In genomic region chr1:126955839-126956720, GRCm38 (mm10) we compare ENCODE assay signal across 19 mouse cellular contexts.
A peak's percentile ranks its signal among the peaks of the same experiment; 100 is the strongest.
DNase-seq lines count a peak whose midpoint lies in the region; ATAC-seq and TF ChIP-seq lines count a peak whose summit lies in the region.
"Had no signal": no experiment of that assay in that cellular context is flagged by ENCODE, and none has a peak within 500 bp of the region (broad histone marks: within the 10 kb centered on the region; RNA-seq: fewer than 3 reads in every experiment).

No protein-coding gene starts in this region.

- H3K27me3 ChIP-seq in forebrain, postnatal 0 days (ENCODE audit: insufficient read depth, low read length) = no peaks in the 10 kb centered on the region
- no peaks in the 10 kb centered on the region for H3K27me3 ChIP-seq in forebrain, embryonic 10.5 days (ENCODE audit: poor library complexity, severe bottlenecking)
- H3K27me3 ChIP-seq in neural tube, embryonic 13.5 days = no peaks in the 10 kb centered on the region
- no peaks in the 10 kb centered on the region for H3K27me3 ChIP-seq in hindbrain, postnatal 0 days (ENCODE audit: insufficient read depth, low read length)
- H3K27me3 ChIP-seq: lung, embryonic 15.5 days had no signal

- DNase-seq in forebrain, postnatal 0 days = peak; percentile 44
- DNase-seq in forebrain, embryonic 10.5 days (ENCODE audit: extremely low spot score, low spot score) = no peak
- DNase-seq in neural tube, embryonic 10.5 days (ENCODE audit: extremely low spot score, low spot score) = no peak
- peak; percentile 57 for DNase-seq in hindbrain, postnatal 0 days (ENCODE audit: low spot score)
- no peak for DNase-seq in natural killer cell, adult 2 months (ENCODE audit: low spot score in 2 of 2)
- DNase-seq in heart, postnatal 25 days (ENCODE audit: low spot score) = no peak
- DNase-seq: adrenal gland, postnatal 25 days; B cell, adult 2 months; cerebellum, adult 9-10 months; heart, postnatal 14 days; kidney, adult 8-10 months; kidney, postnatal 25 days; lung, postnatal 4 days; thymus, postnatal 36 days had no signal

- no peaks in the 10 kb centered on the region for H3K36me3 ChIP-seq in forebrain, postnatal 0 days (ENCODE audit: insufficient read depth)
- H3K36me3 ChIP-seq in forebrain, embryonic 10.5 days (replicated peaks) = no peaks in the 10 kb centered on the region
- no peaks in the 10 kb centered on the region for H3K36me3 ChIP-seq in neural tube, embryonic 13.5 days
- H3K36me3 ChIP-seq in hindbrain, postnatal 0 days (ENCODE audit: insufficient read depth, low read length) = no peaks in the 10 kb centered on the region
- H3K36me3 ChIP-seq: heart, embryonic 10.5 days; lung, embryonic 15.5 days had no signal

- WGBS in forebrain, postnatal 0 days = 73% methylated on average over 12 of the region's 12 CpGs
- 92% methylated on average over 12 of the region's 12 CpGs for WGBS in forebrain, embryonic 10.5 days
- WGBS in neural tube, embryonic 13.5 days = 66% methylated on average over 12 of the region's 12 CpGs
- 64% methylated on average over 12 of the region's 12 CpGs for WGBS in hindbrain, postnatal 0 days

- H3K27ac ChIP-seq in forebrain, postnatal 0 days (ENCODE audit: low read depth, low read length) = peak overlapping the region; percentile 23; the same call in 1 of the 2 replicates
- no peak overlapping the region for H3K27ac ChIP-seq in forebrain, embryonic 10.5 days
- peak overlapping the region; percentile 70 for H3K27ac ChIP-seq in neural tube, embryonic 13.5 days (replicated peaks)
- H3K27ac ChIP-seq in hindbrain, postnatal 0 days = peak overlapping the region; percentile 22; the same call in 1 of the 2 replicates
- H3K27ac ChIP-seq: heart, embryonic 10.5 days; liver, embryonic 14.5 days; lung, embryonic 15.5 days had no signal

- H3K9ac ChIP-seq in forebrain, postnatal 0 days = no peak overlapping the region
- H3K9ac ChIP-seq in neural tube, embryonic 13.5 days = no peak overlapping the region
- H3K9ac ChIP-seq in hindbrain, postnatal 0 days (replicated peaks; ENCODE audit: low read length) = no peak overlapping the region
- H3K9ac ChIP-seq: liver, embryonic 14.5 days; lung, embryonic 15.5 days had no signal

- no peak overlapping the region for H3K4me3 ChIP-seq in forebrain, postnatal 0 days (ENCODE audit: low read depth, low read length)
- no peak overlapping the region for H3K4me3 ChIP-seq in forebrain, embryonic 10.5 days
- H3K4me3 ChIP-seq in neural tube, embryonic 13.5 days = no peak overlapping the region
- H3K4me3 ChIP-seq in hindbrain, postnatal 0 days (ENCODE audit: low read length) = no peak overlapping the region
- H3K4me3 ChIP-seq: erythroblast, embryonic 14.5 days; heart, embryonic 10.5 days; lung, embryonic 15.5 days had no signal

- intact Hi-C loops in heart, postnatal 25 days (cut with DNase I) = no loop called here

- no peaks in the 10 kb centered on the region for H3K9me3 ChIP-seq in forebrain, postnatal 0 days (ENCODE audit: low read length)
- H3K9me3 ChIP-seq in forebrain, embryonic 10.5 days = peaks cover 4% of the 10 kb centered on the region; the same call in 1 of the 2 replicates
- H3K9me3 ChIP-seq in neural tube, embryonic 13.5 days = no peaks in the 10 kb centered on the region; the same call in 1 of the 2 replicates
- H3K9me3 ChIP-seq in hindbrain, postnatal 0 days (ENCODE audit: low read length) = no peaks in the 10 kb centered on the region
- H3K9me3 ChIP-seq: heart, embryonic 10.5 days; lung, embryonic 15.5 days had no signal

- H3K4me2 ChIP-seq in forebrain, postnatal 0 days (ENCODE audit: low read depth) = no peak overlapping the region
- no peak overlapping the region for H3K4me2 ChIP-seq in neural tube, embryonic 13.5 days
- no peak overlapping the region for H3K4me2 ChIP-seq in hindbrain, postnatal 0 days (ENCODE audit: low read depth, low read length)
- H3K4me2 ChIP-seq: lung, embryonic 15.5 days had no signal

- no peaks in the 10 kb centered on the region for H3K4me1 ChIP-seq in forebrain, postnatal 0 days (ENCODE audit: insufficient read depth)
- H3K4me1 ChIP-seq in forebrain, embryonic 10.5 days = no peaks in the 10 kb centered on the region
- H3K4me1 ChIP-seq in neural tube, embryonic 13.5 days (replicated peaks) = peaks cover 19% of the 10 kb centered on the region
- H3K4me1 ChIP-seq in hindbrain, postnatal 0 days (ENCODE audit: insufficient read depth, low read length) = no peaks in the 10 kb centered on the region
- H3K4me1 ChIP-seq: heart, embryonic 10.5 days; lung, embryonic 15.5 days had no signal

- ATAC-seq in forebrain, postnatal 0 days = peak; percentile 84
- peak; percentile 71 for ATAC-seq in neural tube, embryonic 13.5 days (ENCODE audit: low read depth)
- ATAC-seq in hindbrain, postnatal 0 days = peak; percentile 73

- no peak for TF ChIP-seq CTCF in forebrain, postnatal 0 days (IDR thresholded peaks at IDR 0.05; ENCODE audit: low read depth)
- no peak for TF ChIP-seq CTCF in hindbrain, postnatal 0 days (IDR thresholded peaks at IDR 0.05; ENCODE audit: low read depth)

Comparison
In these comparisons a context has a peak if more than half of its experiments do, and no peak if none do; other contexts are left out.
1. DNase-seq: peak in forebrain, postnatal 0 days (single experiment) and hindbrain, postnatal 0 days (single experiment); none in forebrain, embryonic 10.5 days (single experiment), neural tube, embryonic 10.5 days (single experiment), natural killer cell, adult 2 months (0 of 2) and heart, postnatal 25 days (single experiment).
2. Peak in every context shown above with its lines, with median percentiles within 50 percentile points of each other: ATAC-seq.